Mouse (Mus musculus): Measurements from ENCODE around the gene Srgn. TPM values are rescaled to one million over a fixed set of nuclear protein-coding genes. Genes with fewer than 3 reads are reported as not detected.
A peak's percentile ranks its signal among the peaks of the same experiment; 100 is the strongest.

Srgn gene
- polyA plus RNA-seq, 1 experiment: 82.7 TPM

DNA sequence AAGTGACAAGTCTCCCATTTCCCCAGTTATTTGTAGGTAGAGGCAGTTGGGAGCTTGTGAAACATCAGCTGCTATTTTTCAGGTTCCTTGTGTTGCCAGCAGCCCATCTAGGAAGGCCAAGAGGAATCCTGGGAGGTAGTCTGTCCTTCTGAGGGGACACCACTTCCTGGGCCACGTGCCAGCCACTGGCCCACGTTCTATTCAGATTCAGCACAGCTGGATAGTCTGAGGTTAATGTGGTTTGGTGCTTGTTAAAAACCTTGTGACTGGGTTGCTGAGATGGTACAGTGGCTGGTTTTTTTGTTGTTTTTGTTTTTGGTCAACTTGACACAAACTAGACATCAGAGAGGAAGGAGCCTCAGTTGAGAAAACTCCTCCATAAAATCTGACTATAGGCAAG lies 5.6 kb upstream of the Srgn start:
- TF ChIP-seq POLR2A (IDR thresholded peaks at IDR 0.05; ENCODE audit: borderline replicate concordance, extremely low read depth, low read depth, low read length): no peak
- no peak for TF ChIP-seq CTCF (IDR thresholded peaks at IDR 0.05; ENCODE audit: insufficient read depth, low read length)
- DNase-seq: no peak
- peaks cover 17% of the 10 kb centered on the region for H3K4me1 ChIP-seq (ENCODE audit: control insufficient read depth, insufficient read depth, low read length)
- 31% methylated on average over 2 of the region's 2 CpGs for WGBS
- no peak overlapping the region for H3K4me3 ChIP-seq (replicated peaks; ENCODE audit: extremely low read depth, low read depth, low read length)

DNA sequence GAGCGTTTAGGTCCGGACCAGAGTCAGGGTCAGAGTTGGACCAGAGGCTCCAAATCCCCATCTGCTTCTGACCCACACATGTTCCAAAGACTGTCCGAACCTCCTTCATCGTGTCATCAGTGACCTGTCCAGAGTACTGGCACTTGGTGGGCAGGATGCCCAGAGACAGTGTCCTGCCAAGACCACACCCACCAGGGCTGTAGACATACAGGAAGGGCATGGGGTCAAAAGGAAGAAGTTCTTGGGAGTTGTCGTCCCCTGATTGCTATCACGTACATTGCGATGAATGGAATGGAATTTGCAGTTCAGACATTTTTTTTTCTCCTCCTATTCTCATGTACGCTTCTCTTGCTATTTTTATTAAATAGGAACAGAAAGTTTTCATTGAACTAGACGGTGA lies 2.9 kb upstream of the Srgn start:
- H3K4me1 ChIP-seq (ENCODE audit: control insufficient read depth, insufficient read depth, low read length): peaks cover 17% of the 10 kb centered on the region
- no peak overlapping the region for H3K4me3 ChIP-seq (replicated peaks; ENCODE audit: extremely low read depth, low read depth, low read length)
- WGBS: 34% methylated on average over 9 of the region's 9 CpGs
- TF ChIP-seq POLR2A (IDR thresholded peaks at IDR 0.05; ENCODE audit: borderline replicate concordance, extremely low read depth, low read depth, low read length): no peak
- TF ChIP-seq CTCF (IDR thresholded peaks at IDR 0.05; ENCODE audit: insufficient read depth, low read length): no peak
- DNase-seq: peak; percentile 63

DNA sequence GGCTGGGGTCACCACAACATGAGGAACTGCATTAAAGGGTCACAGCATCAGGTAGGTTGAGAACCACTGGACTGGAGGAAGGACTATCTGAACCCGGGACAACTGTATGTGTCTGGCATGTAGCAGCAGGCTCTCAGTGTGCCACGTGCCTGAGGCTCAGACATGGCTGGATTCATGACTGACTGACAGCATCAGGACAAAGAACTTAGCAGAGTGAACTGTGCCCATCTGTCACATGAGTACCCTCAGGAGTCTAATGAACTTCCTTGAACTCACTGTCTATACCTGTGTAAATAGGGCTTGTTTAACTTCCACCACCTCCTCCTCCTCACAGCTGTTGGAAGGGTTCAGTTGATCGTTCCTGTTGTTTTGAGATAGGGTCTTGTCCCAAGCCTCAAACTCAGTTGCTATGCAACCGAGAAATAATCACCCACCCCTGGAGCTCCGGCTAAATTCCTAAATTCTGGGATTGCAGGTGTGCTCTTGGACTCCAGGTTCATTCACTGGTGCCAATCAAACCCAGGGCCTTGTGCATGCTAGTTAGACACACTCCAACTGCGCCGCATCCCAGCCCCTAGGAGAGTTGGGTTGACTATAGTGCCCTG lies 4.8 kb downstream of the Srgn start:
- WGBS: 61% methylated on average over 7 of the region's 7 CpGs
- DNase-seq: no peak
- no peaks in the 10 kb centered on the region for H3K4me1 ChIP-seq (ENCODE audit: control insufficient read depth, insufficient read depth, low read length)
- no peak for TF ChIP-seq CTCF (IDR thresholded peaks at IDR 0.05; ENCODE audit: insufficient read depth, low read length)
- no peak for TF ChIP-seq POLR2A (IDR thresholded peaks at IDR 0.05; ENCODE audit: borderline replicate concordance, extremely low read depth, low read depth, low read length)
- H3K4me3 ChIP-seq (replicated peaks; ENCODE audit: extremely low read depth, low read depth, low read length): no peak overlapping the region

DNA sequence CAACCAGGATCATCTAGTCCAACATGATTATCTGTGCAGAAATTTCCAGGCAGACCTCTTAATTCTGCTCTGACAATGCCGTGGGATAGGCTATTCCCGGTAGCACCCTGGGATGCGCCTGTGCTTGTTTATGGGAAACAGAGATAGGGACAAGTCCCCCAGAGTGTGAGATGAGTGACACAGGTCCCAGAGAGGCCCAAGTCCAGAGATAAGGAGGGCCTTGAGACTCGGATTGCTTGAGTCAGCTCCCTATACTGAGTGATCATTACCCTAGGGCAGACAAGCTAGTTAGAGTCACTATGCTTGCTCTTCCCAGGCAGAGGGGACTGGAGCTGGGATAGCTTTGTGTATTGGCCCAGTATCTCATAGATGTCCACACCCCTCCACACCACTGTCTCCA lies 5.5 kb downstream of the Srgn start:
- Histone ChIP-seq H3K4me3 (replicated peaks; ENCODE audit: extremely low read depth, low read depth, low read length) (no peak overlapping the region), H3K4me1 (ENCODE audit: control insufficient read depth, insufficient read depth, low read length) (no peaks in the 10 kb centered on the region)
- DNase-seq: no peak
- TF ChIP-seq CTCF (IDR thresholded peaks at IDR 0.05; ENCODE audit: insufficient read depth, low read length) (no peak), POLR2A (IDR thresholded peaks at IDR 0.05; ENCODE audit: borderline replicate concordance, extremely low read depth, low read depth, low read length) (no peak)
- WGBS: 34% methylated on average over 4 of the region's 4 CpGs

DNA sequence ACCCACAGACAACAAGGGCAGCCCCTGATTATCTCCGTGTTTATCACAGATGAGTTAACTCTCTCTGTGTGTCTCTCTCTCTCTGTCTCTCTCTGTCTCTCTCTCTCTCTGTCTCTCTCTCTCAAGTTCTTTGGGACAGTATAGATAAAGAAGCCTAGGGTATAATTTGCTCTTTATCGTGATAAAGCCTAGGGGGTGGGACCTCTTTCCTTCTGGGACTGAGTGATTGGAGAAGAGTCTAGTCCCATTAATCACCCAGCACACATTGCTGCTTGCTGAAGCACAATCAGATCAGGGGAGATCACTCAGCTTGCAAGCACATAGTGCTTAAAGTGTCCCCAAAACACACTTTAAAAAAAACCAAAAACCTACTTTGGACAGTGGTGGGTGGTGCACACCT lies 6.3 kb downstream of the Srgn start:
- no peak overlapping the region for H3K4me3 ChIP-seq (replicated peaks; ENCODE audit: extremely low read depth, low read depth, low read length)
- DNase-seq: no peak
- WGBS: 52% methylated on average over 2 of the region's 2 CpGs
- H3K4me1 ChIP-seq (ENCODE audit: control insufficient read depth, insufficient read depth, low read length): no peaks in the 10 kb centered on the region
- no peak for TF ChIP-seq CTCF (IDR thresholded peaks at IDR 0.05; ENCODE audit: insufficient read depth, low read length)
- no peak for TF ChIP-seq POLR2A (IDR thresholded peaks at IDR 0.05; ENCODE audit: borderline replicate concordance, extremely low read depth, low read depth, low read length)

DNA sequence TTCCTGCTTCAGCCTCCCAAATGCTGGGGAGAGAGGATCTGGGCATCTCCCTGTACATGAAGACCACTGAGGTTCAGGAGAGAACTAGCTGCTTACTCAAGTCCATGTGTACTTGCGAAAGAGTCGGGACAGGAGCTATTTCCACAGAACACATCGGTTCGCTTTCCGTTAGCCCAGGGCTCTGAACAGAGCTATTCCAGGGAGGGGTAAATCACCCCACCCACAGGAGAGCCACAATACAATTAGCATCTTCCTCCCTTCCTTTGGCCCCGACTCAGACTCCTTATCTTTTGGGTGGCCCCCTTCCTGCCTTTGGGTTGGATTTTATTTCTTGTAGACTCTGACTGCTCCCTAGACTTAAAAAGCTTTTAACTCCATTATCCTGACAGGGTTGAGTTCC lies 9.7 kb downstream of the Srgn start:
- WGBS: 56% methylated on average over 6 of the region's 6 CpGs
- H3K4me1 ChIP-seq (ENCODE audit: control insufficient read depth, insufficient read depth, low read length): no peaks in the 10 kb centered on the region
- H3K4me3 ChIP-seq (replicated peaks; ENCODE audit: extremely low read depth, low read depth, low read length): no peak overlapping the region
- no peak for DNase-seq
- TF ChIP-seq CTCF (IDR thresholded peaks at IDR 0.05; ENCODE audit: insufficient read depth, low read length) (no peak), POLR2A (IDR thresholded peaks at IDR 0.05; ENCODE audit: borderline replicate concordance, extremely low read depth, low read depth, low read length) (no peak)

DNA sequence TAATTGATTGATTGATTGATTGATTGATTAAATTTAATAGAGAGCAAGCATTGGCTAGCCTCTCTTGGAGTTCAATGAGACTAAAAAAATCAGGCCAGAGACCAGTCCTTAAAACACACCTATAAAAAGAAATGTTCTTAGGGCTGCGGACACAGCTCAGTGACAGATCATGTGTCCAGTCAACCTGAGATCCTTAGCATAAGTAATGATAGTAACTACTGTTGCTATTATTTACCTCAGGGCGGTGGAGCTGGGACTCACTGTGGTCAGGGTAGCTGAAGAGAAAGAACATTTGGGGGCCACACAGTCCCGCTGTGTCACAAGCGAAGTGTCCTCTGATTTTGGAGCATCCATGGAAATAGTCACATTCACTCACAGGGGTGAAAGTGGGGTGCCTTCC lies 14.4 kb downstream of the Srgn start:
- no peak for TF ChIP-seq POLR2A (IDR thresholded peaks at IDR 0.05; ENCODE audit: borderline replicate concordance, extremely low read depth, low read depth, low read length)
- no peak for TF ChIP-seq CTCF (IDR thresholded peaks at IDR 0.05; ENCODE audit: insufficient read depth, low read length)
- 93% methylated on average over 4 of the region's 4 CpGs for WGBS
- no peak overlapping the region for H3K4me3 ChIP-seq (replicated peaks; ENCODE audit: extremely low read depth, low read depth, low read length)
- DNase-seq: no peak
- no peaks in the 10 kb centered on the region for H3K4me1 ChIP-seq (ENCODE audit: control insufficient read depth, insufficient read depth, low read length)

DNA sequence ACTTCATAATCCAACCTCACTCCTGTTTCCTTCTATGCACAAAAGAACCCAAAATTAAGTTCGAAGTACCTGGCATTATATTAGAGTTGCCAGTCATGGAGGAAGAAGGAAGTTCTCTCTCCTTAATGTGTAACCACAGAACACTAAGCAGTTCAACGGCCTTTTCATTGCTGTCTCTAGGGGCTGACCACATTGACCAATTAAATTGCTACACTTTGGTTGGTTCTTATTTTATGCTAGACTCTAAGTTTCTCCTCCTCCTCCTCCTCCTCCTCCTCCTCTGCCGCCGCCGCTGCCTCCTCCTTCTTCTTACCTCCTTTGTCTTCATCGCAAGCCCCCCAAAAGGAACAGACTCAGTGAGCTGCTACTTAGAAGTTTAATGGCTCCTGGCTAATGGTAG lies 15.7 kb downstream of the Srgn start:
- Histone ChIP-seq H3K4me3 (replicated peaks; ENCODE audit: extremely low read depth, low read depth, low read length) (no peak overlapping the region), H3K4me1 (ENCODE audit: control insufficient read depth, insufficient read depth, low read length) (no peaks in the 10 kb centered on the region)
- no peak for DNase-seq
- no peak for TF ChIP-seq POLR2A (IDR thresholded peaks at IDR 0.05; ENCODE audit: borderline replicate concordance, extremely low read depth, low read depth, low read length)
- TF ChIP-seq CTCF (IDR thresholded peaks at IDR 0.05; ENCODE audit: insufficient read depth, low read length): no peak
- WGBS: 76% methylated on average over 6 of the region's 6 CpGs

DNA sequence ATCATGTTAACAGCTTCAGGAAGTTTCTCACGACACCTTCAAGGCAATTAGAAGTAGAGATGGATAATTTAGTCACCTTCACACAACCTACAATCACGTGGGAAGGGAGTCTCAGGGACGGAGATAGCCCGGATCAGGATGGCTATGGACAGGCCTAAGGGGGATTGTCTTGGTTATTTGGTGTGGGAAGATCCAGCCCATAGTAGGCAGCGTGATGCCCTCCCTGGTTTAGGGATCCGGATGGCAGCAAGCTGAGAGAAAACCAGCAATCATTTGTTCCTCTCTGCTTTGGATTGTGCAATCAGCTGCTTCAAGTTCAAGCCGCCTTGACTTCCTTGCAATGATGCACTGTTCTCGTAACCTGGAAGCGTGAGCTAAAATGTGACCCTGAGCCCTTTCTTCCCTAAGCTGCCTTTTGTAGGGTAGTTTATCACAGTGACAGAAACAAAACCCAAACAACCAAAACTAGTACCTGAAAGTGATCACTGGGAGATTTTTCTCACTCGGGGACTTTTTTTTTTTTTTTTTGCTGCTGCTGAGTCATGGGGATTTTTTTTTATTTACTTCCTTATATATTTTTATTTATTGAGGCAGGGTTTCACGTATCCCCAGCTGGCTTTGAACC lies 18.1 kb downstream of the Srgn start:
- no peak for TF ChIP-seq CTCF (IDR thresholded peaks at IDR 0.05; ENCODE audit: insufficient read depth, low read length)
- TF ChIP-seq POLR2A (IDR thresholded peaks at IDR 0.05; ENCODE audit: borderline replicate concordance, extremely low read depth, low read depth, low read length): no peak
- 44% methylated on average over 11 of the region's 11 CpGs for WGBS
- H3K4me1 ChIP-seq (ENCODE audit: control insufficient read depth, insufficient read depth, low read length): no peaks in the 10 kb centered on the region
- H3K4me3 ChIP-seq (replicated peaks; ENCODE audit: extremely low read depth, low read depth, low read length): no peak overlapping the region
- DNase-seq: peak; percentile 20

DNA sequence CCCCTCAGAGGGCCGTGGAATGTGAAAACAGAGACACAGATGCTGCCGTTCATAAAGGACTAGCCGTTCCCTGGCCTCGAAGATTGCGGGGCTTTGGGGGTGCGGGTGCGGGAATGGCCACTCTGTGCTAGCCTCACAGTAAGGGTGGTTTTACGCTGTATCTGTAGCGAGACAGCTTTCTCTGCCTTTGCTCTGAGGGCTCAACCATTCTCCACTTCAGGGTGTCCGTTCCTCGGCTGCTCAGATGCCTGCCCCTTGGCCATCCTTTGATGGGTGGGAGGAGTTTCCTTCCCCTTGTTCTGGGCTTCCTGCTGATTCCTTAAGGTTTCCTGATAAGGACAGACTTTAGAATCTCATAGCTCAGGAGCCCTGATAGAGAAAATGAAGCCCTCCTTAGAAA lies 18.8 kb downstream of the Srgn start:
- Histone ChIP-seq H3K4me3 (replicated peaks; ENCODE audit: extremely low read depth, low read depth, low read length) (peak overlapping the region; percentile 57), H3K4me1 (ENCODE audit: control insufficient read depth, insufficient read depth, low read length) (no peaks in the 10 kb centered on the region)
- 4% methylated on average over 11 of the region's 11 CpGs for WGBS
- TF ChIP-seq POLR2A (IDR thresholded peaks at IDR 0.05; ENCODE audit: borderline replicate concordance, extremely low read depth, low read depth, low read length) (peak; percentile 88; the same call in 1 of the 2 replicates), CTCF (IDR thresholded peaks at IDR 0.05; ENCODE audit: insufficient read depth, low read length) (no peak)
- DNase-seq: peak; percentile 46
